ENCODE assay signal across 10 mouse cellular contexts in the genomic region with DNA sequence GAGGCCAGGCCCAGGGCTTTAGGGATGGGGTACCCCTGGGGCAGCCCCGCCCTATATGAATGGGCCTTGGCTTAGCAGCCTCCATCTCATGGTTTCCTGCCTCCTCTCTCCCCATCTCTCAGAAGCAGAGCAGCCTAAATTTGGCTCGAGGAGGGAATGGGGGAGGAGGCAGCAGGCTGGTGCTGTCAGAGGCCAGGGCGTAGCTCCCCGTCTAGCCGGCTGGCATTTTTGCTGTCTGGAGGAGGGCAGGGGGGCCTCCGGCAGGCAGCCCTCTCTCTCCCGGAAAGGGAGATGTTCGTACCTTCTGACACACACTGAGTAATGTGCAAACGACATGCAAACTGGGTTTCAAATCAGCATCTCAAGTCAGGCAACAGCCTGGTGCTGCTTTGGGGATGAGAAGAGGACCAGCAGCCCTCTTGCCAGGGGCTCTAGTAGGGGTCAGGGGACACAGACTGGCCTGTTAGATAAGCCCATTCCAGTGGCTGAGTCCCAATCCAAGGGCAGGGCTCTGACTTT. TPM values are rescaled to one million over a fixed set of nuclear protein-coding genes. Genes with fewer than 3 reads are reported as not detected.
DNase-seq lines count a peak whose midpoint lies in the region; ATAC-seq and TF ChIP-seq lines count a peak whose summit lies in the region.
"Had no signal": no experiment of that assay in that cellular context is flagged by ENCODE, and none has a peak within 500 bp of the region (broad histone marks: within the 10 kb centered on the region; RNA-seq: fewer than 3 reads in every experiment).

No protein-coding gene starts in this region.

- H3K4me1 ChIP-seq in kidney, postnatal 0 days (replicated peaks; ENCODE audit: insufficient read depth, low read length) = peaks cover 17% of the 10 kb centered on the region
- peaks cover 87% of the 10 kb centered on the region for H3K4me1 ChIP-seq in forebrain, embryonic 10.5 days
- peaks cover 24% of the 10 kb centered on the region for H3K4me1 ChIP-seq in intestine, embryonic 14.5 days (replicated peaks; ENCODE audit: control insufficient read depth, insufficient read depth, low read length)

- H3K4me3 ChIP-seq in kidney, postnatal 0 days (replicated peaks; ENCODE audit: low read depth, low read length) = no peak overlapping the region
- H3K4me3 ChIP-seq in forebrain, embryonic 10.5 days = peak overlapping the region; percentile 25
- H3K4me3 ChIP-seq in intestine, embryonic 14.5 days (ENCODE audit: low read depth, low read length) = no peak overlapping the region

- 0 out of 2 replicates have a peak overlapping the region, but pooled peaks have one; percentile 36 for H3K27ac ChIP-seq in kidney, postnatal 0 days
- peak overlapping the region; percentile 87 for H3K27ac ChIP-seq in forebrain, embryonic 10.5 days
- H3K27ac ChIP-seq in intestine, embryonic 14.5 days (ENCODE audit: low read depth) = peak overlapping the region; percentile 39; the same call in 1 of the 2 replicates

- DNase-seq in kidney, postnatal 0 days (ENCODE audit: low spot score) = no peak
- DNase-seq in kidney, adult 18-20 months = no peak
- DNase-seq in c-Kit-negative CD71-positive TER-119-positive erythroid progenitor cells, embryonic 14.5 days (ENCODE audit: low read depth, low spot score) = peak; percentile 44
- DNase-seq in forebrain, embryonic 10.5 days (ENCODE audit: extremely low spot score, low spot score) = no peak
- no peak for DNase-seq in intestine, embryonic 14.5 days (ENCODE audit: low spot score)
- DNase-seq in neural tube, embryonic 10.5 days (ENCODE audit: extremely low spot score, low spot score) = peak; percentile 53
- peak; percentile 70 for DNase-seq in urinary bladder, postnatal 14 days (ENCODE audit: low spot score)
- no peak for DNase-seq in adrenal gland, adult 2 months

- 30% methylated on average over 9 of the region's 9 CpGs for WGBS in kidney, postnatal 0 days
- WGBS in forebrain, embryonic 10.5 days = 25% methylated on average over 9 of the region's 9 CpGs
- WGBS in intestine, embryonic 14.5 days = 17% methylated on average over 9 of the region's 9 CpGs

- no peaks in the 10 kb centered on the region for H3K27me3 ChIP-seq in kidney, postnatal 0 days (ENCODE audit: insufficient read depth, low read length)
- H3K27me3 ChIP-seq in forebrain, embryonic 10.5 days (ENCODE audit: poor library complexity, severe bottlenecking) = peaks cover 91% of the 10 kb centered on the region
- peaks cover 16% of the 10 kb centered on the region for H3K27me3 ChIP-seq in intestine, embryonic 14.5 days (replicated peaks; ENCODE audit: control insufficient read depth, insufficient read depth, low read length)
- H3K27me3 ChIP-seq: Patski had no signal

- 0 out of 2 replicates have a peak, but pooled peaks have one; percentile 8 for ATAC-seq in kidney, postnatal 0 days (replicated peaks; ENCODE audit: low FRiP score, low read depth)
- peak; percentile 1; the same call in 1 of the 2 replicates for ATAC-seq in intestine, embryonic 14.5 days (replicated peaks; ENCODE audit: low FRiP score, low TSS enrichment, low read depth)
- ATAC-seq: Patski had no signal

- H3K4me2 ChIP-seq in kidney, postnatal 0 days (ENCODE audit: low read length) = no peak overlapping the region
- H3K4me2 ChIP-seq in intestine, embryonic 14.5 days (ENCODE audit: low read length) = no peak overlapping the region

- no peak for TF ChIP-seq CTCF in kidney, postnatal 0 days (IDR thresholded peaks at IDR 0.05; ENCODE audit: low read depth)

- no peaks in the 10 kb centered on the region for H3K9me3 ChIP-seq in kidney, postnatal 0 days (replicated peaks; ENCODE audit: low read length)
- no peaks in the 10 kb centered on the region for H3K9me3 ChIP-seq in forebrain, embryonic 10.5 days
- H3K9me3 ChIP-seq in intestine, embryonic 14.5 days (ENCODE audit: control insufficient read depth, low read length) = no peaks in the 10 kb centered on the region

- H3K36me3 ChIP-seq in kidney, postnatal 0 days (ENCODE audit: insufficient read depth, low read length) = no peaks in the 10 kb centered on the region
- H3K36me3 ChIP-seq in forebrain, embryonic 10.5 days (replicated peaks) = no peaks in the 10 kb centered on the region
- no peaks in the 10 kb centered on the region for H3K36me3 ChIP-seq in intestine, embryonic 14.5 days (ENCODE audit: control insufficient read depth, insufficient read depth, low read length)

- peak overlapping the region; percentile 27; the same call in 1 of the 2 replicates for H3K9ac ChIP-seq in kidney, postnatal 0 days (ENCODE audit: low read depth, low read length)
- H3K9ac ChIP-seq in intestine, embryonic 14.5 days (ENCODE audit: low read length) = no peak overlapping the region

RNA-seq across cellular contexts. Expression of gene 4930404H24Rik, which starts 1.8 kb away (rescaled TPM):
- polyA plus RNA-seq in kidney, postnatal 0 days (2015; fragmentation: Nextera tagmentation; extraction: Ambion mirVana) = not detected in 2 replicates
- not detected in 2 replicates for polyA plus RNA-seq in forebrain, embryonic 10.5 days (2016; fragmentation: Nextera tagmentation; extraction: Ambion mirVana)
- not detected in 2 replicates for polyA plus RNA-seq in intestine, embryonic 14.5 days (2014; fragmentation: Nextera tagmentation; extraction: Ambion mirVana)
- not detected for total RNA-seq in adrenal gland, adult 2 months (2021)
- polyA plus RNA-seq in adrenal gland, adult 2 months (2012; rRNA removed) = not detected in 2 replicates
- total RNA-seq: layer of hippocampus, postnatal 36 days had no signal
- polyA plus RNA-seq: Patski had no signal

RNA-seq across cellular contexts. Expression of gene Nol4l, which starts 35.4 kb away (rescaled TPM):
- 9.0 and 9.6 TPM in 2 replicates for polyA plus RNA-seq in kidney, postnatal 0 days (2015; fragmentation: Nextera tagmentation; extraction: Ambion mirVana)
- polyA plus RNA-seq in forebrain, embryonic 10.5 days (2016; fragmentation: Nextera tagmentation; extraction: Ambion mirVana) = 11.7 and 12.3 TPM in 2 replicates
- polyA plus RNA-seq in intestine, embryonic 14.5 days (2014; fragmentation: Nextera tagmentation; extraction: Ambion mirVana) = 26.4 and 27.9 TPM in 2 replicates
- total RNA-seq in adrenal gland, adult 2 months (2021) = 10 to 100 TPM; 11.5 to 16.4 TPM
- polyA plus RNA-seq in adrenal gland, adult 2 months (2012; rRNA removed) = 6.5 and 9.2 TPM in 2 replicates

Comparison
In these comparisons a context has a peak if more than half of its experiments do, and no peak if none do; other contexts are left out.
1. DNase-seq: peak in c-Kit-negative CD71-positive TER-119-positive erythroid progenitor cells, embryonic 14.5 days (single experiment), neural tube, embryonic 10.5 days (single experiment) and urinary bladder, postnatal 14 days (single experiment); none in kidney, postnatal 0 days (single experiment), kidney, adult 18-20 months (single experiment), forebrain, embryonic 10.5 days (single experiment), intestine, embryonic 14.5 days (single experiment) and adrenal gland, adult 2 months (single experiment).
2. H3K27ac ChIP-seq: peak in every context shown above with its lines; median percentile 87 in forebrain, embryonic 10.5 days; 39 in intestine, embryonic 14.5 days; 36 in kidney, postnatal 0 days.